Mouse (Mus musculus): ENCODE results near the gene Idh3b. TPM values are rescaled to one million over a fixed set of nuclear protein-coding genes. Genes with fewer than 3 reads are reported as not detected.

Gene Idh3b
- 2,344 and 2,540 TPM in 2 replicates for polyA plus RNA-seq (2012; ENCODE audit: insufficient read depth, insufficient read length, missing spikeins)

DNA sequence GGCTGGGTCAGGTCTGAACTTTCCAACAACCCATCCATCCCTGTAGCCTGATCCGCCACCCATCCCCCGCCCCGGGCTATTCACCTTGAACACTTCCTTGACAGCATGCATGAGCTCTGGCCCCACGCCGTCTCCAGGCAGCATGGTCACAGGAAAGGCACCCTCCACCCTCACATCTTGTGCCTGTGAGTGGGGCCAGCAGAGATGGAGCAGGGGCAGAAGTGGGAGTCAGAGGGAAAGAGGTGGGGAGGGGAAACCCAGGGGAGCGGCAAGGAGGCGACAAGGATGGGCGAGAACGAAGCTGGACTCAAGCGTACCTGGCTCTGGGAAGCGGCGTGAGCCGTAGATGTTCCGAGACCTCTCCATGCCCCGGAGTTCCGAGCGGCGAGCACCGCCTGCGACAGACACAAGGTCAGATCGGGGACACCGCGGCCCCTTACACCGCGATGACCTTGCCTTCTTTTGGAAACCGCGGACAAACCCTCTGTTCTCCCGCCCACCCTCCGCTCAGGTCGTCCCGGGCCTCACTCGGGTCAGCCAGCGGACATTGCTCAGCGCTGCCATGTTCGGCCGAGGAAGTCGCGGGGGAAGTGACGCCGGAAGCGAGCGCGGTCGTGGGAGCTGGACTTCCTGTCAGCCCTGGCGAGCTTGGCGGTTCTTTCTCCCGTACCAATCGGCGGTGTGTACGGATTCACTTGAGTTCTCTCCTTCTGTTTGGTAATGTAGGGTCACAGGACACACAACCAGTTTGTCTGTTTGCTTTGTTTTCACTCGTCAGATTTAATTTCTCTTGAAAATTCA, at the start of gene Idh3b:
Gene Idh3b, minus strand, starts transcription at position 694 of the 801 bp plus-strand sequence.
- no peaks in the 10 kb centered on the region for H3K4me1 ChIP-seq (ENCODE audit: control insufficient read depth, insufficient read depth, insufficient read length, low read length)
- H3K27ac ChIP-seq (replicated peaks; ENCODE audit: low read depth, low read length) = peak within 1 kb of the TSS; percentile 98

GRCm38 (mm10) chr2:130329502-130329901, 45.2 kb upstream of the Idh3b start:
- Histone ChIP-seq H3K4me1 (ENCODE audit: control insufficient read depth, insufficient read depth, insufficient read length, low read length) (no peaks in the 10 kb centered on the region), H3K4me3 (ENCODE audit: insufficient read depth, low read depth, low read length) (no peak overlapping the region), H3K27ac (replicated peaks; ENCODE audit: low read depth, low read length) (no peak overlapping the region)

More for the DNA sequence above, at the start of gene Idh3b:
- peak within 1 kb of the TSS; percentile 91 for H3K4me3 ChIP-seq (ENCODE audit: insufficient read depth, low read depth, low read length)

GRCm38 (mm10) chr2:130327057-130327456, 42.7 kb upstream of the Idh3b start:
- Histone ChIP-seq H3K4me3 (ENCODE audit: insufficient read depth, low read depth, low read length) (no peak overlapping the region), H3K4me1 (ENCODE audit: control insufficient read depth, insufficient read depth, insufficient read length, low read length) (no peaks in the 10 kb centered on the region)

GRCm38 (mm10) chr2:130303014-130303413, 18.7 kb upstream of the Idh3b start:
- Histone ChIP-seq H3K4me3 (ENCODE audit: insufficient read depth, low read depth, low read length) (no peak overlapping the region), H3K27ac (replicated peaks; ENCODE audit: low read depth, low read length) (no peak overlapping the region), H3K4me1 (ENCODE audit: control insufficient read depth, insufficient read depth, insufficient read length, low read length) (no peaks in the 10 kb centered on the region)

More at GRCm38 (mm10) chr2:130327057-130327456, 42.7 kb upstream of the Idh3b start:
- H3K27ac ChIP-seq (replicated peaks; ENCODE audit: low read depth, low read length) = no peak overlapping the region

DNA sequence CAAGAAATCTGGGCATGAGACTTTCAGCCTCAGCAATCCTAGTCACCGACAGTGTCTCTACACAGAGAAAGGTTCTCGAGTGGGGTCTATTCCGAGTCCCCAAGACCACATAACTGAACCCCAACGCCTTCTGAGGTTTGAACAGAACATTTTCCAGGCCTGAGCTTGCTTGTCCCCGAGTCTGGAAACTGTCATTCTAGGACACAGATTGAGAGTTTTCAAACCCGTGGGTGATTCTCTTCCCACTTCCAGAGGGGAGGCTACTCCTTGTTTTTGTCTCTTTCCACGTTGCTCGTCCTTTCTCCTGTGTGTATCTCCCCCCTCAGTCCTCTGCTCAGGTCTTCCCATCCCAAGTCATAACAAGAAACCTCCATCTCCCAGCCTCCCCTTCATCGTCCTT, 13.2 kb upstream of the Idh3b start:
- H3K4me1 ChIP-seq (ENCODE audit: control insufficient read depth, insufficient read depth, insufficient read length, low read length) = no peaks in the 10 kb centered on the region
- no peak overlapping the region for H3K27ac ChIP-seq (replicated peaks; ENCODE audit: low read depth, low read length)
- H3K4me3 ChIP-seq (ENCODE audit: insufficient read depth, low read depth, low read length) = no peak overlapping the region

DNA sequence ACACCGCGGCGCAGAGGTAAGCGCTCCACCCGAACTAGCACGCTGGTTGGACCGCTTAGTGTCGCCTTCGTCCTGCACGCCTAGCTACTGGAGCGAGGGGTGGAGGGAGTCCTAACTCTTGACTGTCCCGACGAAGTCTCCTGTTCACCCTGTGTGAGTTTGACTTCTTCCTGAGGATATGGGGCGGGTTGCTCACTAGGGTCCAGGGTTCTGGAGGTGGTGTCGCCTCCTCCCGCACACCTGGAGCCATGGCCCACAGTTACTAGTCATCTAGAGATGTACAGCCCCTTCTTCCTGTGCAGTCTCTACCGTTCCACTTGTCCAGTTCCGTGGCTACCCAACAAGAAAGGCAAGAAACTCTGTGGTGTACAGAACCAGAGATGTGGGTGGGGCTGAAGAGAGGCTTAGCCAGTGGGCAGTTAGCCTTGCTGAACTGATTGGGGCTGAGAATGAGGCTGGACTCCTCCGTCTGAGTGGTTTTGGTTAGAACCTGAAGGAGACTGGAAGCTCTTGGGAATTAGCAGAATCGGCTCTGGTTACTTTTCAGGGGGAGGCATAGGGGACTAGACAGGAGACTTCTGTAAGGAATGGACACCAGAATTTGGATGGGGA, 11.9 kb upstream of the Idh3b start:
- Histone ChIP-seq H3K4me1 (ENCODE audit: control insufficient read depth, insufficient read depth, insufficient read length, low read length) (no peaks in the 10 kb centered on the region), H3K4me3 (ENCODE audit: insufficient read depth, low read depth, low read length) (peak overlapping the region; percentile 64), H3K27ac (replicated peaks; ENCODE audit: low read depth, low read length) (no peak overlapping the region)

DNA sequence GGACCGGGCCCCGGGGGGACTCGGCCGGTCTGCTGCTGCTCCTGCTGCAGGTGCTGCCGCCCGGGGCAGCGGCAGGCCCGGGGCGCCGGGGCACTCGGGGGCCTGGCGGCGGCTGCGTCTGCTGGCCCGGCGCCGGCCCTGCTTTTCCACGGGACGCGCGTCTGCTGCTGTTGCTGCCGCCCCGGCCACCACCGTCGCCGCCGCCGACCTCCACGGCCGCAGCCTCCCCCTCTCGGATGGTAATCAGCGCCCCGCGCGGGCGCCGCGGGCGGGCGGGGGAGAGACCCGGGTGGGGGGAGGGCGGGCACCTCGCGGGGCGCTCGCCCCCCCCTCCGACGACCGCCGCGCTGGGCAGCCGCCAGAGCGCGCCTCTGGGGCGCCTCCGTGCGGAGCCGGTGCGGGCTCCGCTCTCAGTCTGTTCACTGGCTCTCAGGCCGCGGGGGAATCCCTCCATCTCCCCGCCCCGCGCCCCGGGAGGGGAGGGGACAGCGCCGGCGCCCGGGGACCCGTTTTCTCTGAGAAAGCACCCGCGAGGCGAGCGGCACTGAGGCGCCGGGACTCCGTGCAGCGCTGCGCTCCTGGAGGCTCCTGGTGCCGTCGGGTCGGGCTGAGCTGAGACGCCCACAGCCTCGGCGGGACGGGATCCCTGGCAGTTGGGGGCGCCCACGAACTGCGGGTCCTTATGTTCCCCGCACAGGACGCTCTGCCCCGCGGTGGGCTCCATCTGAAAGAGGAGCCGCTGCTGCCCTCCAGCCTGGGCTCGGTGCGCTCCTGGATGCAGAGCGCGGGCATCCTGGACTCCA, 11.2 kb upstream of the Idh3b start:
- Histone ChIP-seq H3K4me1 (ENCODE audit: control insufficient read depth, insufficient read depth, insufficient read length, low read length) (no peaks in the 10 kb centered on the region), H3K27ac (replicated peaks; ENCODE audit: low read depth, low read length) (no peak overlapping the region), H3K4me3 (ENCODE audit: insufficient read depth, low read depth, low read length) (peak overlapping the region; percentile 64)

- no peaks in the 10 kb centered on the region for H3K4me1 ChIP-seq (ENCODE audit: control insufficient read depth, insufficient read depth, insufficient read length, low read length)
- peak within 1 kb of the TSS; percentile 64 for H3K4me3 ChIP-seq (ENCODE audit: insufficient read depth, low read depth, low read length)
- no peak within 1 kb of the TSS for H3K27ac ChIP-seq (replicated peaks; ENCODE audit: low read depth, low read length)
Measured at GRCm38 (mm10) chr2:130294936-130295277, 10.6 kb upstream of the Idh3b start, which contains the start of gene Ebf4. Gene Ebf4 (plus strand): TSS chr2:130295169.

- H3K27ac ChIP-seq (replicated peaks; ENCODE audit: low read depth, low read length) = no peak overlapping the region
- H3K4me1 ChIP-seq (ENCODE audit: control insufficient read depth, insufficient read depth, insufficient read length, low read length) = no peaks in the 10 kb centered on the region
- H3K4me3 ChIP-seq (ENCODE audit: insufficient read depth, low read depth, low read length) = peak overlapping the region; percentile 64
Measured at GRCm38 (mm10) chr2:130294218-130294935, 10.0 kb upstream of the Idh3b start.

GRCm38 (mm10) chr2:130293486-130293885, 9.1 kb upstream of the Idh3b start:
- H3K27ac ChIP-seq (replicated peaks; ENCODE audit: low read depth, low read length) = no peak overlapping the region
- H3K4me3 ChIP-seq (ENCODE audit: insufficient read depth, low read depth, low read length) = no peak overlapping the region
- H3K4me1 ChIP-seq (ENCODE audit: control insufficient read depth, insufficient read depth, insufficient read length, low read length) = no peaks in the 10 kb centered on the region

GRCm38 (mm10) chr2:130293009-130293408, 8.7 kb upstream of the Idh3b start:
- no peaks in the 10 kb centered on the region for H3K4me1 ChIP-seq (ENCODE audit: control insufficient read depth, insufficient read depth, insufficient read length, low read length)
- H3K4me3 ChIP-seq (ENCODE audit: insufficient read depth, low read depth, low read length) = no peak overlapping the region
- no peak overlapping the region for H3K27ac ChIP-seq (replicated peaks; ENCODE audit: low read depth, low read length)

- H3K27ac ChIP-seq (replicated peaks; ENCODE audit: low read depth, low read length) = no peak overlapping the region
- H3K4me3 ChIP-seq (ENCODE audit: insufficient read depth, low read depth, low read length) = no peak overlapping the region
- no peaks in the 10 kb centered on the region for H3K4me1 ChIP-seq (ENCODE audit: control insufficient read depth, insufficient read depth, insufficient read length, low read length)
Measured at GRCm38 (mm10) chr2:130291434-130291833, 7.1 kb upstream of the Idh3b start.

DNA sequence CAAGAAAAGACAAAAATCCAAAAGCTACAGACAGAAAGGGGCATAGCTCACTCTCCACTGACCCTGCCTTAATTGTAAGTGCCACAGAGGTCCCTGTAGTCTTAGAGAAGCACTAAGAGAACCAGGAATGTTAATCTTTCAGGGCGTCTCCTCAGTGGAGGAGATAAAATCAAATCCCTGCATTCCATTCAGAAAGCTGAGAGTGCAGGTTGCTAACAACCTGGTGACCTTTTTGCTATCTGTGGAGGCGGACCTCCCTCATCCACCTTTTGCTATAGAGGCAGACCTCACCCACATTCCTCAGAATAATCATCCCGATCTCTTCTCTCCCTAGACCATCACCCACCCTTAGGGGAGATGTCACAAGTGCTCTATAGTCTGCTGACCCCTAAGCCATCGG, 4.7 kb upstream of the Idh3b start:
- H3K27ac ChIP-seq (replicated peaks; ENCODE audit: low read depth, low read length) = no peak overlapping the region
- no peak overlapping the region for H3K4me3 ChIP-seq (ENCODE audit: insufficient read depth, low read depth, low read length)
- no peaks in the 10 kb centered on the region for H3K4me1 ChIP-seq (ENCODE audit: control insufficient read depth, insufficient read depth, insufficient read length, low read length)

GRCm38 (mm10) chr2:130280818-130281217, 3.5 kb downstream of the Idh3b start:
- Histone ChIP-seq H3K27ac (replicated peaks; ENCODE audit: low read depth, low read length) (no peak overlapping the region), H3K4me1 (ENCODE audit: control insufficient read depth, insufficient read depth, insufficient read length, low read length) (no peaks in the 10 kb centered on the region), H3K4me3 (ENCODE audit: insufficient read depth, low read depth, low read length) (no peak overlapping the region)

GRCm38 (mm10) chr2:130280224-130280623, 4.1 kb downstream of the Idh3b start:
- Histone ChIP-seq H3K4me1 (ENCODE audit: control insufficient read depth, insufficient read depth, insufficient read length, low read length) (no peaks in the 10 kb centered on the region), H3K27ac (replicated peaks; ENCODE audit: low read depth, low read length) (no peak overlapping the region), H3K4me3 (ENCODE audit: insufficient read depth, low read depth, low read length) (no peak overlapping the region)

All from brown adipose tissue, adult 24 weeks (tissue).